Mouse (Mus musculus): ENCODE measurements around the gene Hs3st4.

Hs3st4 gene

GRCm38 (mm10) chr7:124136133-124136532 lies 153.5 kb downstream of the Hs3st4 start:
- no peak for DNase-seq (ENCODE audit: low read depth in 1 of 2, low spot score in 2 of 2)

DNA sequence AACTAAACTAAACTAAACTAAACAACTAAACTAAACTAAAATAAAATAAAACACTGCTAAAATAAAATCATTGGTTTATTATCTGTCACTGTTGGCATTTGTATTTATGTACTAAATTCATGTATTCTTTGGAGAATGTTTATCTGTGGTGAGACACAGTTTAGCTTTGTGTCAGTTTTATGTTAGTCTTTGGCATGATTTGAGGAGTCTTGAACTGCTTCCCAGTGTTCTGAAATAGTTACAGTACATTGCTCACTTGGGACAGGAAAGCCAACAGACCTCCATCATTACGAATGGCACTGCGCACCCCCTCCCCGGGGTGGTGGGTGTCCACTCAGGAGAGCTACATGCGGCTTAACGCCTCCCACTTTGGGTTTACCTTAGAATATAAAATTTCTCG lies 158.6 kb downstream of the Hs3st4 start:
- no peak for DNase-seq (ENCODE audit: low read depth in 1 of 2, low spot score in 2 of 2)

DNA sequence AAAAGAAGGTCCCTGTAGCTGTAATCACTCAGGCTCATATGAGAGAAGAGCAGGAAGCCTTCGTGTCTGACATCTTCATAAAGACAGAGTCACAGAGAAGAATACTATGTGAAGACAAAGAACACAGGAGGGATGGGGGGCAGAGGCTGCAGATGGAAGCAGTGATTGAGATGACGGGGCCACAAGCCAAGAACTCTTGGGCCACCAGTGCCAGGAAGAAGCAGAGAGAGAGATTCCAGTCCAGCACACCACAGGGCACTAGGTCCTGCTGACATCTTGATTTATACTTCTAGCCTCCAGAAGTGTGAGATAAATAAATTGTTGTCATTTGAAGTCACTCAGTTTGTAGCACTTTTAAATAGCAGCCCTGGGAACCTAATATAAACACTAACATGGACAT lies 168.2 kb downstream of the Hs3st4 start:
- no peak for DNase-seq (ENCODE audit: low read depth in 1 of 2, low spot score in 2 of 2)

DNA sequence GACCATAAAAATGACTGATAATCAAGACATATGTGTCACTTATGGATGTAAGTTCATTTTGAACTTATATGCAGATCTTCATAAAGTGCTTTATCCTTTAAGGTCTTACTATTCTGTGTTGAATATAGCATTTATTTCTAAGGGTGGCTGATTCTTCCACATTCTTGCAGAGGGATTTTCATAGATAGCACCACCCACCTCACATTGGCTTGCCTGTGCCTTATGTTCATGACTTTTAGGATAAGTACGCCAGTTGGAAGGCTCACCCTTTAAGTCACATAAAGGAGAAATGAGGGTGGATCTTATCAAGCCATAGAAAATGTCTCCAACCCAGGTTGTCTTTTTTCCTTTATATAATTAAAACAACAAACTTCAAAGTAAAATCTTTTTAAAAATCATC lies 180.6 kb downstream of the Hs3st4 start:
- DNase-seq (ENCODE audit: low read depth in 1 of 2, low spot score in 2 of 2): no peak

DNA sequence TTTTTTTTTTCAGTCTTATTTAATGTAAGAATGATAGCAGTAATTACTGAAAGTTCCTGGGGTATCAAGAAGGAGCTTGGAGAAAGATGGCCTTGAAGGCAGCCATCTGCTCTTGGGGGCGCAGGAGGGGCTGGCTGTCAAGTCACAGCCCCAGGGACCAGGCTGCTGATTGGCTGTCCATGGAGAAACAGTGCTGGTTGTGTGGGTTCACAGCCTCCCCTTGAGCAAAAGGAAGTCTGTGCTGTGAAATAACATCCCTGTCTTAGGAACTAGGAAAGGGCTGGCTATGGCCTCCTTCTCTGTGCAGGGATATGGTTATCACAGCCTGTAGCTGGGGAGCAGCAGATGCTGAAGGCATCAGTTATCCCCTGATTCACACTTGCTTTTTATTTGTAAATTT lies 183.6 kb downstream of the Hs3st4 start:
- DNase-seq (ENCODE audit: low read depth in 1 of 2, low spot score in 2 of 2): no peak

- no peak for DNase-seq (ENCODE audit: low read depth in 1 of 2, low spot score in 2 of 2)
These were observed 186.1 kb downstream of the Hs3st4 start for GRCm38 (mm10) chr7:124168796-124169195.

DNA sequence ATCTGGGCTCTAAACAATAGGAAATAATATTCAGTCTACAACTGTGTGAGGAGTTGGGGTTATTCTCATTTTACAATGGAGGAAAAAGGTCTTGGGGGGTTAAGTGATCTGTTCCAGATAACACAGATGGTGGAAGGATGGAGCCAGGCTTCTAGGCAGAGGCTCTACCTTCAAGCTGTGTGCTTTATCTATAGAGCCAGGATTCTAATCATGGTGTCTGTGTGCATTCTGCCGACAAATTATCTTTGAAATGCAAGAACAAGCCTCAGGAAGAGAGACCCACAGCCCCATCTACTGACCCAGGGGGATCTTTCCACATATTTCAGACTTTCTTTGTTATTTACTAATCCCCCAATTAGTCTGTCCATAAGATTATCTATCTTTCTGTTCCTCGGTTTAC lies 187.3 kb downstream of the Hs3st4 start:
- no peak for DNase-seq (ENCODE audit: low read depth in 1 of 2, low spot score in 2 of 2)

- no peak for DNase-seq (ENCODE audit: low read depth in 1 of 2, low spot score in 2 of 2)
These were observed 189.3 kb downstream of the Hs3st4 start for GRCm38 (mm10) chr7:124171992-124172391.

- DNase-seq (ENCODE audit: low read depth in 1 of 2, low spot score in 2 of 2): no peak
These were observed 198.3 kb downstream of the Hs3st4 start for GRCm38 (mm10) chr7:124180926-124181325.

DNA sequence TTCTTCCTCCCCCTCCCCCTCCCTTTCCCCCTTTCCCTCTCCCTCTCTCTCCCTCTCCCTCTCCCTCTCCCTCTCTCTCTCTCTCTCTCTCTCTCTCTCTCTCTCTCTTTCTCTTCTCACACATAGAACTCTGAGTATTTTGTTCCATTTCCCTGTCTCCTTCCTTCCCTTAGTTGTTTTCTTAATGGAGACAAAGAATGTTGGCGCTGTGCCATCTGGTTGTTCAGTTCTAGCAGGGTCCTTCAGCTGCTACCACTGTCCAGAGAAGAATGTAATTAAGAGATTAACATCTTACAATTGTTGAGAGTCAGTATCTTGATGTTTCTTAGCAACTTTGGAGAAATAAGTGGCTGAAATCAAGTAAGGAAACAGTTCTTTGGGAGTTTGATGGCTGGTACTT lies 202.0 kb downstream of the Hs3st4 start:
- no peak for DNase-seq (ENCODE audit: low read depth in 1 of 2, low spot score in 2 of 2)

- DNase-seq (ENCODE audit: low read depth in 1 of 2, low spot score in 2 of 2): no peak
These were observed 216.3 kb downstream of the Hs3st4 start for GRCm38 (mm10) chr7:124198811-124199570.

DNA sequence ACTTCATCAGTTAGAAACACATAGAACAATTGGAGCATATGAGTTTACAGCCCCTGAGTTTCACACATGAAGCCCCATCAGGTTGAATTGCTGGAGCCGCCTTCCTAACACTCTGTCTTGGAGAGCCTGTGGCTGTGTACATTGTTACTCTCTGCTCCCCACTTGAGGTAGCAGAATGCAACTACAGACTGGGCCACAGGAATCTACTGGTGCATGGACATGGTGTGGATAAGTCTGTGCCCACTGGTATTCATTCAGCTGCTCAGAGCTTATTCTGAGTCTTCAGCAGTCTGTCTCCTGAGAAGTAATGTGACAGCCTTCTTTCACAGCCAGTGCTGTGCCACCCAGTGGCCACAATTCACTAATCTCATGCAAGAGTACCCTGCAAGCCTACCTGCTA lies 234.3 kb downstream of the Hs3st4 start:
- DNase-seq (ENCODE audit: low read depth in 1 of 2, low spot score in 2 of 2): no peak

DNA sequence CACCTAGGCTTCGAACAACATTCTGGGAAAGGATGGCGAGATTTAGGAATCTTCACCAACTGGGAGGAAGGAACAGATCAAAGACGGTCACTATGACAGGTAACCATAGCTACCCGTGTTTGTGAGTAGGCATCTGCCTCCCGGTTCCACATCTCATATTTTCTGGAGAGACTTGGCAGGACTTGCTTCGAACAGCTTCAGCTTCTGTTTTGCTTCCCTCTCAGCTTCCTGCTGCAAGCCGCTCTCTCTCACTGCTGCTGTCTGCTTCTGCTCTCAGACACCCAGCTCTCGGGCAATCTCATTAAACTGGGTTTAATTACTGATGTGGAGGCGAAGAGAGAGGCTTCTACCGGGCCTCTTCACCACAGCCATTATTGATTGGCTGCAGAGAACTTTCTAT lies 237.9 kb downstream of the Hs3st4 start:
- no peak for DNase-seq (ENCODE audit: low read depth in 1 of 2, low spot score in 2 of 2)

DNA sequence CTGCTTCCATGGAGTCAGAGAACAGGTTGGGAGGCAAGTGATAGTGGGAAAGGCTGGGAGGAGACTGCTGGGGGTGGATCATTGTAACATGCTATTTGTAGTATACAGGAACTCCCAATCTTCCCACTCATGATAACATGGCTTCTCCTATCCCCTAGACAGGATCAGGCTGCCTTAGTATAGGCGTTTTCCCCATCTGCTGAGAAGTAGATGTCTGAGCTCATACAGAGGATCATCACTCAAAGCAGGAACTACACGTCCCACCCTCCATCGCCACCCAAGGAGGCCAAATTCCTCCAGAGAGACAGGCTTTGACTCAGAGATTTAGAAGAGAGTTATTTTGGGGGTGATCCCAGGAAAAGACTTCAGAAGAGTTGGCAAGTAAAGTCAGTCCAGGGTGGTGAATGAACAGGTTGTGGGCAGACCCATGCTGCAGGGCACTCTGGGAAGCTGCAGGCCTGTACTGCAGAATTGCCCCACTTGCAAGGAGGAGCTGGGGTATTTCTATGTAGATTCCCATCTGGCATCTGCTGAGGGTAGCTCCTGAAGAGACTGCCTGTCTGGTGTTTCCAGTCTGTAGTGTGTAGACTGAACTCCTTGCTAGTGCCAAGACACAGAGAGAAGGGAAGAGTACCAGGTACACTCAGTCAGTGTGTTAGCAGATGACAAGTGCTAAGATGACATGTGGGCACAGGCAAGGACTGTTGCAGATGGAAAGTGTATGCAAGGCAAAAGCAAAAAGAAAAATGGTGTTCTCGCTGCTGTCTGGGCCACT lies 255.4 kb downstream of the Hs3st4 start:
- DNase-seq (ENCODE audit: low read depth in 1 of 2, low spot score in 2 of 2): no peak

DNA sequence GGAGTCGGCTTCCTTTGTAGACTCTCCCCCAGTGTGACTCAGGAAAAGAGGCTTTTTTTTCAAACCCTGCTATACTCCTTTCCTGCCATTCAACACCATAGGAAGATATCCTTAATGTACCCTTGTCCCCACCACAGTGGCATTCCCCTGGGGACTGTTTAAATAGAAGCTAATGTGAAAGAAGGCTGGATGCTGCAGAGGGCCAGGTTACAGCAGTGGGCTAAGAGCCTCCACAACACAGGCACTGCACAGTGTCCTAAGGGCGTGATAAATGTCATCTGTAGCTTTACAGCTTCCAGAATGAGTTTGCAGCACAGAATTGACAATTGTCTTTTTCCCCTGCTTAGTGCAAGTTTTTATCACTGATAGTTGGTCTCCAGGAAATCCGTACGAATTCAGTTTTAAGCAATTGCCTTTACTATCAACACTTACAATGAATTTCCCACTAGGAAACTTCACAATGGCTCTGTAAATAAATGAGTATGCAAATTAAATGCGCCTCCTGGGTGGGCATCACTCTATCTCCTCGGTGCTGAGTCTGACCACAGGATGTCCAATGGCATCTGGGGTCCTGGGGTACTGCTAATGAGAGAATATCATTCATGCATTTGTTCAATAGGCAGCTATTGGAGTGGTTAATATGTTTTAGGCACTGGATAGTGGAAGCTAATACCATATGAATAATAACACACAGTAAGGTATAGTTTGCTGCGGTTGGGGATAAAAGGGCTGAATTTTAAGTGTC lies 257.4 kb downstream of the Hs3st4 start:
- no peak for DNase-seq (ENCODE audit: low read depth in 1 of 2, low spot score in 2 of 2)

GRCm38 (mm10) chr7:124249838-124250237 lies 267.2 kb downstream of the Hs3st4 start:
- no peak for DNase-seq (ENCODE audit: low read depth in 1 of 2, low spot score in 2 of 2)

- no peak for DNase-seq (ENCODE audit: low read depth in 1 of 2, low spot score in 2 of 2)
These were observed 267.9 kb downstream of the Hs3st4 start for GRCm38 (mm10) chr7:124250566-124250965.

DNA sequence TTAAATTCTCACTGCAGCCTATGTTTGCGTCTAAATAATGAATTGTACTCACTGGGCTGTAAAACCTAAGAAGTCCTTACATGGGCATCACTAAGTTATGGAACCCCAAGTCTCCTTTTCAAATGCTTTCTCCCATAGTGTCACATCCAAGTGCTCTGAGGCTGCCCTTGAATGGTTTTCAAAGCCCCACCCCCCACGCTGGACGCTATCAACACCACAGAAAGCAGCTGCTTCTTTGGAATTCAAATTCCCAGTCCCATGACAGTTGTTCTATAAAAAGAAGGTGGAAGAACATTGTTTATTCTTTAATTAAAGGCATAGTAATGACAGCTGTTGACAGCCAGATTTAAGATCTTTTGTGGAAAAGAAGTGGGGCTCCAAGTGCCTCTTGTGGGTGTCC lies 275.8 kb downstream of the Hs3st4 start:
- no peak for DNase-seq (ENCODE audit: low read depth in 1 of 2, low spot score in 2 of 2)

- DNase-seq (ENCODE audit: low read depth in 1 of 2, low spot score in 2 of 2): no peak
These were observed 288.1 kb downstream of the Hs3st4 start for GRCm38 (mm10) chr7:124270734-124271133.

DNA sequence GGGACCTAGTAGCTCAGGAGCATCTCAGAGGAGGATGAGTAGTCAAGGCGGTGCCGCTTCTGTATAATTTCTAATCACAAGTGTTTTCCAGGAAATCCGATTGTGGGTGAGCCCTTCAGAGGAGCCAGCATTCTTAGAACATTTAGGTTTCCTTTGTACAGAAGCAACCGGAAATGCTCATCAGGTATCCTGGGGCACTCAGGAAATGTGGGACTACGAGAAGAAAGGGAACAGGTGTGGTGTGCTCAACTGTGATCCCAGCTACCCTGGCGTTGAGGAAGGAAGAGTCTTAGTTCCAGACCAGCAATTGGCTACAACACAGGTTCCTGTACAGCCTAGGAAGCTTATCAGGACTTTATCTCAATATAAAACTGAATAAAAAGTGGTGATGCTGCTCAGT lies 307.2 kb downstream of the Hs3st4 start:
- DNase-seq (ENCODE audit: low read depth in 1 of 2, low spot score in 2 of 2): no peak

DNA sequence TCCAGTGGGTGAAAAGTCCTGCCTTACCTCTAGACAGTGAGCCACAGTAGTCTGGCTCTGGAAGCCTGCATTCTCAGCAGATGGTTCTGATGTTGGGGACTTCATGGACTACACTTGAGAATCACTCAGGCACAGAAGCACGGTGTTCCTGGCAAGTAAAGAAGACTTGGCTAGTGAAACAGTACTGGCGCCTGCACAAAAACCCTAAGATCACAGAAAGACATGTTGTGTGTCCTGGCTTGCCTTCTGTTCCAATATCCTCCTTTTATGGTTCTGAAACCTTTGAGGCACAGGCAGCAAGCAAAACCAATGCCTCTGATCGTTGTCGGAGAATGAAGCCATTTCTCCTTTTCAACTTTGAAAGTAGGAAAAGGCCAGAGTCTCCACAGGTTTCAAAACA lies 336.8 kb downstream of the Hs3st4 start:
- no peak for DNase-seq (ENCODE audit: low read depth in 1 of 2, low spot score in 2 of 2)

GRCm38 (mm10) chr7:124335635-124336034 lies 353.0 kb downstream of the Hs3st4 start:
- DNase-seq (ENCODE audit: low read depth in 1 of 2, low spot score in 2 of 2): no peak

Data from monocyte, adult 2 months (primary cell).